Mouse (Mus musculus) monocyte, adult 2 months (primary cell): ENCODE measurements at regions not wholly inside any gene's neighbourhood (a gene's known extent, or its start where the extent isn't known, plus 50 kb on each side); places are given as distances from the start of the nearest gene placed in this dataset.

Source experiments
- DNase-seq, 2 experiments: peaks; one replicate each; pipeline ENCODE4 v3.0.0; 2022; ENCODE audit warnings: low spot score in 2 of 2, low read depth in 1 of 2

- no peak for DNase-seq
These were observed 122.1 kb upstream of the Sox9 start for GRCm38 (mm10) chr11:112659911-112660310.

GRCm38 (mm10) chr11:112661426-112661825 lies 120.6 kb upstream of the Sox9 start:
- DNase-seq: no peak

- DNase-seq: no peak
These were observed 114.7 kb upstream of the Sox9 start for GRCm38 (mm10) chr11:112667311-112667710.

GRCm38 (mm10) chr11:112672086-112672485 lies 109.9 kb upstream of the Sox9 start:
- no peak for DNase-seq

- DNase-seq: no peak
These were observed 92.0 kb upstream of the Sox9 start for GRCm38 (mm10) chr11:112690047-112690446.

- DNase-seq: no peak
These were observed 75.9 kb upstream of the Sox9 start for GRCm38 (mm10) chr11:112706091-112706490.

- no peak for DNase-seq
These were observed 73.8 kb upstream of the Sox9 start for GRCm38 (mm10) chr11:112708119-112708730.

- no peak for DNase-seq
These were observed 70.4 kb upstream of the Sox9 start for GRCm38 (mm10) chr11:112711656-112712055.

- DNase-seq: no peak
These were observed 63.5 kb upstream of the Sox9 start for GRCm38 (mm10) chr11:112718547-112718946.

GRCm38 (mm10) chr11:112720652-112721051 lies 61.4 kb upstream of the Sox9 start:
- DNase-seq: no peak

- DNase-seq: no peak
These were observed 59.1 kb upstream of the Sox9 start for GRCm38 (mm10) chr11:112722936-112723335.

- DNase-seq: no peak
These were observed 53.7 kb upstream of the Sox9 start for GRCm38 (mm10) chr11:112728154-112728952.
